Mouse (Mus musculus): ENCODE results near the gene Samd13. TPM values are rescaled to one million over a fixed set of nuclear protein-coding genes. Genes with fewer than 3 reads are reported as not detected.

Gene Samd13
- polyA plus RNA-seq, 1 experiment from 2014 or later = 0.71 TPM

DNA sequence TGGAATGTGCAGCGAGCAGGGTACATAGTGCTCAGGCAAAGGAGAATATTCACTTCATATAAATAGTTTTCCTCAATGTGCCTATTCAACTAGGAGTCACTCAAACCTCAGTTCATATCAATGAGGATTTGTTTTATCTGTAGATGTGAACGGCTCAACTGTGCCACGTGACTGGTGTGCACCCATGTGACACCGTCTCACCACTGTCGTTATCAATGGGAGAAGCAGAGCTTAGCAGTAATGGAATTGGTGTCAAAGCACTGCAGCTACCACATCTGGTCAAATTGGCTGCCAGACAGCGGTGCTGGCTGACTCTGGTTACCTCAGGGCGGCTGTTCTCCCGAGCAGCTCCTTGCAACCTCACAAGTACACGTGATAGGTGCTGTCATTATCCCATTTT, 80.7 kb downstream of the Samd13 start:
- Histone ChIP-seq H3K4me2 (replicated peaks) (no peak overlapping the region), H3K27me3 (replicated peaks) (no peaks in the 10 kb centered on the region), H3K36me3 (no peaks in the 10 kb centered on the region), H3K4me1 (0 out of 2 replicates have a peak, but pooled peaks cover 5% of the 10 kb centered on the region), H3K27ac (no peak overlapping the region), H3K4me3 (no peak overlapping the region), H3K9ac (no peak overlapping the region), H3K9me3 (no peaks in the 10 kb centered on the region)
- no peak for ATAC-seq (ENCODE audit: low FRiP score, low read depth)
- 89% methylated on average over 9 of the region's 9 CpGs for WGBS

GRCm38 (mm10) chr3:146602531-146602930, 82.9 kb downstream of the Samd13 start:
- Histone ChIP-seq H3K9ac (no peak overlapping the region), H3K4me2 (replicated peaks) (no peak overlapping the region), H3K27ac (no peak overlapping the region), H3K27me3 (replicated peaks) (no peaks in the 10 kb centered on the region), H3K4me3 (no peak overlapping the region), H3K4me1 (0 out of 2 replicates have a peak, but pooled peaks cover 1% of the 10 kb centered on the region), H3K9me3 (no peaks in the 10 kb centered on the region), H3K36me3 (no peaks in the 10 kb centered on the region)
- ATAC-seq (ENCODE audit: low FRiP score, low read depth) = no peak
- 91% methylated on average over 3 of the region's 3 CpGs for WGBS

- no peak overlapping the region for H3K27ac ChIP-seq
- WGBS = 94% methylated on average over 2 of the region's 2 CpGs
- no peak overlapping the region for H3K9ac ChIP-seq
- H3K36me3 ChIP-seq = no peaks in the 10 kb centered on the region
- H3K4me2 ChIP-seq (replicated peaks) = no peak overlapping the region
- H3K4me1 ChIP-seq = no peaks in the 10 kb centered on the region
- ATAC-seq (ENCODE audit: low FRiP score, low read depth) = no peak
- H3K4me3 ChIP-seq = no peak overlapping the region
- H3K27me3 ChIP-seq (replicated peaks) = no peaks in the 10 kb centered on the region
- no peaks in the 10 kb centered on the region for H3K9me3 ChIP-seq
Measured at GRCm38 (mm10) chr3:146601205-146601604, 84.2 kb downstream of the Samd13 start.

- H3K36me3 ChIP-seq = no peaks in the 10 kb centered on the region
- no peaks in the 10 kb centered on the region for H3K9me3 ChIP-seq
- no peak overlapping the region for H3K4me2 ChIP-seq (replicated peaks)
- no peak for ATAC-seq (ENCODE audit: low FRiP score, low read depth)
- no peak overlapping the region for H3K9ac ChIP-seq
- H3K4me3 ChIP-seq = no peak overlapping the region
- no peak overlapping the region for H3K27ac ChIP-seq
- H3K4me1 ChIP-seq = no peaks in the 10 kb centered on the region
- 91% methylated on average over 6 of the region's 6 CpGs for WGBS
- no peaks in the 10 kb centered on the region for H3K27me3 ChIP-seq (replicated peaks)
Measured at GRCm38 (mm10) chr3:146599198-146599900, 86.0 kb downstream of the Samd13 start.

- no peak overlapping the region for H3K9ac ChIP-seq
- no peaks in the 10 kb centered on the region for H3K36me3 ChIP-seq
- H3K4me3 ChIP-seq = no peak overlapping the region
- no peak overlapping the region for H3K4me2 ChIP-seq (replicated peaks)
- H3K27ac ChIP-seq = no peak overlapping the region
- no peaks in the 10 kb centered on the region for H3K4me1 ChIP-seq
- no peaks in the 10 kb centered on the region for H3K27me3 ChIP-seq (replicated peaks)
- H3K9me3 ChIP-seq = no peaks in the 10 kb centered on the region
- ATAC-seq (ENCODE audit: low FRiP score, low read depth) = no peak
- WGBS = 90% methylated on average over 6 of the region's 6 CpGs
Measured at GRCm38 (mm10) chr3:146598411-146598810, 87.0 kb downstream of the Samd13 start.

- Histone ChIP-seq H3K36me3 (no peaks in the 10 kb centered on the region), H3K27me3 (replicated peaks) (no peaks in the 10 kb centered on the region), H3K9ac (no peak overlapping the region), H3K4me2 (replicated peaks) (no peak overlapping the region), H3K27ac (no peak overlapping the region), H3K4me3 (no peak overlapping the region), H3K4me1 (no peaks in the 10 kb centered on the region), H3K9me3 (no peaks in the 10 kb centered on the region)
- ATAC-seq (ENCODE audit: low FRiP score, low read depth) = no peak
- WGBS = 92% methylated on average over 7 of the region's 7 CpGs
Measured at GRCm38 (mm10) chr3:146596864-146597263, 88.5 kb downstream of the Samd13 start.

DNA sequence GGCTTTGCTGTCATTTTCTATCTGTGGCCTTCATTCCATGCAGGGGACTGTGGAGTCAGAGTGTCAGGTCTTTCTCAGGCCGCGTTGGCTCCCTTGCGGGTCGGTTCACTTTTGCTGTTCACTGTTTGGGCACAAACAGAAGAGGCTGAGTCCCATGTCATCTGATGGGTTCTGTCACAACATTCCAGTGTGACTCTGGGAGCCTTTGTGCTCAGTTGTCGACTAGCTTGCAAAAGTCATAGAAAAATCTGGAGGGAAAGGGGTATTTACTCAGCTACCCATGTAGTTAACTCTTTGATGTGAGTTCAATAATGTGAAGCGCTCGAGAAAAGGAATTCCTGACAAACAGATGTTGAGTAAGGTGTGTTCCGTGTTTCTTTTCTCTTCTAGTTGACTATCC, 89.0 kb downstream of the Samd13 start:
- Histone ChIP-seq H3K27me3 (replicated peaks) (no peaks in the 10 kb centered on the region), H3K9ac (no peak overlapping the region), H3K4me3 (no peak overlapping the region), H3K36me3 (no peaks in the 10 kb centered on the region), H3K9me3 (no peaks in the 10 kb centered on the region), H3K27ac (no peak overlapping the region), H3K4me2 (replicated peaks) (no peak overlapping the region), H3K4me1 (no peaks in the 10 kb centered on the region)
- no peak for ATAC-seq (ENCODE audit: low FRiP score, low read depth)
- 90% methylated on average over 8 of the region's 8 CpGs for WGBS

DNA sequence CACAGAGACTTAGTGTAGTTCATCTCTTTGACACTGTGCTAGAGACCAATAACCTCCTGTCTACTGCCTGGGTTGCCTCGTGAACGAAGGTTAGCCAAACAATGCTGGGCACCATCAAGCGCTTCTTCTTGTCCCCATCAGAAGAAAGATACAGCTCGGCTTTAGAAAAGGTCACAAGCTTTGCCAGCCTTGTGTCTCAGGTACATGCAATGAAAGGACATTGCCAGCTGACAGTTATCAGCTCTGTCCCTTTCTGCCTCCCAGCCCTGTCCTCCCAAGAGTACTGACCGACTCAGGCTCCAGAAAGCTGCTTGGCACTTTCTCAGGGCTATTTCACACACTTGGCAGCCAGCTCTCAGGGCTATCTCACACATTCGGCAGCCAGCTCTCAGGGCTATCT, 90.0 kb downstream of the Samd13 start:
- no peak overlapping the region for H3K4me3 ChIP-seq
- H3K4me2 ChIP-seq (replicated peaks) = no peak overlapping the region
- H3K9me3 ChIP-seq = no peaks in the 10 kb centered on the region
- ATAC-seq (ENCODE audit: low FRiP score, low read depth) = no peak
- H3K27me3 ChIP-seq (replicated peaks) = no peaks in the 10 kb centered on the region
- no peaks in the 10 kb centered on the region for H3K36me3 ChIP-seq
- H3K4me1 ChIP-seq = no peaks in the 10 kb centered on the region
- no peak overlapping the region for H3K27ac ChIP-seq
- H3K9ac ChIP-seq = no peak overlapping the region
- WGBS = 93% methylated on average over 6 of the region's 6 CpGs

Other genes starting within 250 kb of the Samd13 start
- 5.2 and 5.6 TPM in 2 replicates for gene Ctbs, start 235.8 kb downstream of the Samd13 start, polyA plus RNA-seq (2016; fragmentation: Nextera tagmentation; extraction: Ambion mirVana)
- 7.6 and 8.0 TPM in 2 replicates for gene Spata1, start 185.8 kb downstream of the Samd13 start, polyA plus RNA-seq (2016; fragmentation: Nextera tagmentation; extraction: Ambion mirVana)
- 756 and 823 TPM in 2 replicates for gene Gng5, start 185.8 kb downstream of the Samd13 start, polyA plus RNA-seq (2016; fragmentation: Nextera tagmentation; extraction: Ambion mirVana)
- 61.9 and 62.5 TPM in 2 replicates for gene Rpf1, start 164.2 kb downstream of the Samd13 start, polyA plus RNA-seq (2016; fragmentation: Nextera tagmentation; extraction: Ambion mirVana)
- not detected in 2 replicates for gene Uox, start 115.2 kb downstream of the Samd13 start, polyA plus RNA-seq (2016; fragmentation: Nextera tagmentation; extraction: Ambion mirVana)
- not detected in 2 replicates for gene Dnase2b, start 70.0 kb downstream of the Samd13 start, polyA plus RNA-seq (2016; fragmentation: Nextera tagmentation; extraction: Ambion mirVana)
- not detected in 2 replicates for gene 4930503B20Rik, start 34.3 kb downstream of the Samd13 start, polyA plus RNA-seq (2016; fragmentation: Nextera tagmentation; extraction: Ambion mirVana)
- gene Prkacb, start 127.4 kb upstream of the Samd13 start, polyA plus RNA-seq (2016; fragmentation: Nextera tagmentation; extraction: Ambion mirVana) = 98.7 and 99.4 TPM in 2 replicates
- gene Ttll7, start 166.8 kb upstream of the Samd13 start, polyA plus RNA-seq (2016; fragmentation: Nextera tagmentation; extraction: Ambion mirVana) = 14.6 and 19.8 TPM in 2 replicates

Data from neural tube, embryonic 12.5 days (tissue).